Mouse (Mus musculus): Measurements from ENCODE around the gene Pltp.
A peak's percentile ranks its signal among the peaks of the same experiment; 100 is the strongest.

Pltp gene

DNA sequence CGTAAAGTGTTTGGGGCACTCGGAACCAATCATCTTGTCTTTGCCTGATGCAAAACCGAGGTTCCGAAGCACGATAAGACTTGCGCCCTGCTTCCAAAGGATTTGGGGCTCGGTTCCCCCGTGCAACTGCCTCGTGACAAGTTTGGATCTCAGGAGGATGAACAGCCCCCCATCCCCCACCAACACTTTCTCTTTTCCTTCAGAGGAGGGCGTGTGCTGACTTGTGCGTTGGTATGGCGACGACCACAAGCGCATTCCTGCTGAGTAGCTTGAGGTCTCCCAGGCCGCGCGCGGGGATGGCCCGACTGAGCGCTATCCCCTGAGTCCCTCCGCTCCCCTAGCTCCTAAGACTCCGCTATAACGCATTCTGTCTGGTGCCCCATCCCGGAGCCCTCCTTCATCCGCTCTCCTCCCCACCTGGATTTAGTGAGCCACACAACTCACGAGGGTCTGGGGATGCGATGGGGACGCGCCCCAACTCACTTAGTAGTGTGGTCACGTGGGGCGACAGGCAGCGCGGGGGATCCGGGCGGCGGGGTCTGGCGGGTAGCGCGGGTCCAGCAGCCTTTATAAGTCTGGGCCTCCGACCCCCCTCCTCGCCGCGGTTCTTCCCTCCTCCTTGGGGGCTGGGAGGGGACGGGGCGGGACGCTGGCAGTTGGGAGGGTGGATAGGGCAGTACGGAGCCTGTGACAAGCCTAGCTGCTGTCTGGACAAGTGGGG is at the start of gene Pltp:
TSS of gene Pltp (minus strand) at position 611 of the 721 bp plus-strand sequence.
- no peak for DNase-seq (ENCODE audit: low read depth, low spot score)

GRCm38 (mm10) chr2:164906071-164906470 is 48.6 kb upstream of the Pltp start:
- no peak for DNase-seq (ENCODE audit: low read depth, low spot score)

DNA sequence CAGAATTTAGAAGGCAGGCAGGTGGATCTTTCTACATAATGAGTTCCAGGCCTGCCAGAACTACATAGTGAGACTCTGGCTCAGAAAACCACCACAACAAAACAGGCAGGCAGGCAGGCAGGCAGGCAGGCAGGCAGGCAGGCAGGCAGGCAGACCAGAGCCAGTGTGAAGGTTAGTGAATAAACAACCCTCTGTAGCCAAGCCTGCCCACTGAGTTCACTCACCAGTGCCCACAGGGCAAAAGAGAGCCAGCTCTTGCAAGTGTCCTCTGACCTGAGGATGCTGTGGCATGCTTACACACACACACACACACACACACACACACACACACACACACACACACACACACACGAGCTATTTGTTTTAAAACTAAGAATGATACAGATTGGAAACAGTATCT is 46.0 kb upstream of the Pltp start:
- DNase-seq (ENCODE audit: low read depth, low spot score): no peak

GRCm38 (mm10) chr2:164901380-164901779 is 43.9 kb upstream of the Pltp start:
- DNase-seq (ENCODE audit: low read depth, low spot score): no peak

GRCm38 (mm10) chr2:164899723-164900459 is 42.4 kb upstream of the Pltp start:
- no peak for DNase-seq (ENCODE audit: low read depth, low spot score)

GRCm38 (mm10) chr2:164899034-164899433 is 41.5 kb upstream of the Pltp start:
- no peak for DNase-seq (ENCODE audit: low read depth, low spot score)

DNA sequence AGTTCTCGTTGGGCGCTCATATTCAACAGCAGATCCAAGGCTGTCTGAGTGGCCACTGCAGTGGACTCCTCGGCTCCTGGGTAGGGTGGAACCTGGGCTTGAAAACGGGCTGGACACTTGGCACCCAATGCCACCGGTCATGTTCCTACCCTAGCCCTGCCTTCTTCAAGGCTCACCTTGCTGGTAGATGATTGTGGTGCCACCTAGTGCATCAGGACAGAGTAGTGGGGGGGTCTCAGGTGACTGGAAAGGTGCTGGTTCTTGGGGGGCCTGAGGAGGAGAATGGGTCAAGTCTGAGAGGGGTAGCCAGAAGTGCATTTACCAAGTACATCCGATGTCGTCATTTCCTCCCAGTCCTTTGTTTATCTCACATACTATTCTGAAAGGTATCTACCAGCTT is 40.5 kb upstream of the Pltp start:
- DNase-seq (ENCODE audit: low read depth, low spot score): no peak

DNA sequence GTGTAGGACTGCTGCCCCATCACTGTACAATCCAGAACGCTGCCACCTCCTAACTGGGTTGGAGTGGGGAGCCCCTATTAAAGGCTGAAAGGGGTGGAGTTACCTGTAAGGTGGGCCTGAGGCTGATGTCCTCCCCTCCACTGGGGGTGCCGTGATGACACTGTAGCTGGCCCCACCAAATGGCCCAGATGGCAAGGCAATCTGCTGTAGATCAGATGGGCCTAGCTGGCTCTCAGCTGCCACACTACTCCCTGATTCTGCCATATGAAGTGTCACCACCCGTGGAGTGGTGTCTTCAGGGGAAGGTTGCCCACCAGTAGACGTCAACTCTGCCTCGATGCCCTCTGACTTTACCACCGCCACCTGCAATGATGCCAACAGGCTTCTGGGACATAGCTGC is 38.4 kb upstream of the Pltp start:
- DNase-seq (ENCODE audit: low read depth, low spot score): no peak

- no peak for DNase-seq (ENCODE audit: low read depth, low spot score)
Measured at GRCm38 (mm10) chr2:164894644-164895043, 37.1 kb upstream of the Pltp start.

DNA sequence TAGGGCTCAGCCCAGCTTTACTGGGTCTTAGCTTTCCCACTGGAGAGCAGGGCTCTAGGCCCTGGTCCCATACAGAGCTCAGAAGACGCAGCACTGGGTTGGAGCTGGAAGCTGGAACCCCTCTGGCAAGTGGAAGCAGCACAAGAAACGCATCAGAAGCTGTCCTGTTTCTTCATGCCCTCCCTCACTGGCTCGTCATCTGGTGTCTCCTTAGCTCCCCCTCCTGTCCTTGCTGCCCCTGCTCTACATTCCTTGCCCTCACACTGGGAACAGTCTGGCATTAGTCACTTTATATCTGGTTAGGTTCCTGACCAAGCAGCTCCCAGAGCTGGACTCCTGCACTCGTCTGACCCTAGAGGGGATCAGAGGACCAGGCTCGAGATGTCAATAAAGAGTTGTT is 36.5 kb upstream of the Pltp start:
- DNase-seq (ENCODE audit: low read depth, low spot score): no peak

GRCm38 (mm10) chr2:164892696-164893216 is 35.2 kb upstream of the Pltp start:
- DNase-seq (ENCODE audit: low read depth, low spot score): no peak

DNA sequence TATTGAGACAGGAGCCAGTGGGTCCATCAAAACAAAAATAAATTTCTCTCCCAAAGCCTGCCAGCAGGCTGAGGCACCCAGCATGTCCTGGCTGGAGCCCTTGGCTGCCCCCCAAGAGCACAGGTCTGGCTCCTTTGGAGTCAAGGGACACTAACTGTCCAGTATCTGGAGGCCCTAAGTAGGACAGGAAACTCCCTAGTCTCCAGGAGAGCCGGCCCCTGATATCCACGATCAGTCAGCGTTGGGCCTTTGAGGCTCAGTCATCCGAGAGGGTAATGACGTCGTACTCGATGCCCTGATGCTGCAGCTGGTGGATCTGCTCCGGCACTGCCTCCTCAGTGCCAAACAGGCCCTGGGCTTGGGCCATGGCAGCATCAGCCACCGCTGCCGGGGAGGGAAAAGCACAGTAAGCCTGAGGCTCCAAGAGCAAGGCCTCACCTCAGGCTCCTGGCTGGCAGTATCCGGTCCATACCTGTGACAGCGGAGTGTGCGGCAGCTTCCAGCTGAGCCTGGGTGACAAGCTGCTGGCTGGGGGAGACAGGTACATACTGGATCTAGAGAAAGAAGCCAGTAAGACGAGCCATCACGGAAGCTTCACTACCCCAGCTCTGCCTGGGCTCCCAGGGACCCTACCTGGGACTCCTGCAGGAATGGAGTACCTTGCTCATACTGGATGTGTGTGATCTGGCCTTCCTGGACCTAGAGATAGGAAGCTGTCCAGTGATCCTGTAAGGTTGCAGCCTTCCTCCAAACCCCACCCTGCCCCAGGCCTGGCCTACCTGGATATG is 34.6 kb upstream of the Pltp start:
- no peak for DNase-seq (ENCODE audit: low read depth, low spot score)

DNA sequence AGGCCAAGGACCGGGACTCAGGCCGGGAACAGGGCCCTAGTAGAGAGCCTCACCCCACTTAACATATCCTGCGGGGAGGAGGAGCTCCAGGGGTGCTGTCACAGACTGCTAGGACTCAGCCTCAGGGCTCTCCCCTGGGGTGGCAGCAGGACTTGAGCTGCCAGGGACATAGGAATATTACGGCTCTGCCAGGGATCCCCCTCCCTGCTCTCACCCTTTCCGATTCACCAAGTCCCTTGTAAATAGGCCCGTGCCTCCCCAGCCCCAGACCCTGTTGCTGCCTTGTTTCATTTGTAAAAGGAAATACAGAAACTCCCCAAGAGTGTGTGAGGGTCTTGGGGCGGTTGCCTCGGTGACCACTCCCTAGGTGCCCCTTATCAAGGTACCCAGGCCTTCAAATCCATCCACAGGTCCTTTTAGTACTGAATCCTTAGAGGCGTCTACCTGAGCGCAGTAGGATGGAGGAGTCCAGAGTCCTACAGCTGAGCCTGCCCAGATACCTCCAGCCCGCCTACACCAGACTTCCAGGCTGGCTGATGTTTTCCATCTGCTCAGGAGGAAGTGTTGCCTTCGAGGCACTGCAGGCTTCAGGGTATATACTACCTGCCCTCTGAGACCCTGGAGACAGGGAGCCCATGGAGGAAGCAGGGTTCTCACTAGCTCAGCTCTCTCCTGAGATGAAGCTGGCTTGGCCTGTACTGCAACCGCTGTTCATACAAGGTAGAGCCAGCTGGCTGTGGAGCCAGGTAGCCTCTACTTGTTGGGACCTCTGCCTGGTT is 33.7 kb upstream of the Pltp start:
- DNase-seq (ENCODE audit: low read depth, low spot score): no peak

DNA sequence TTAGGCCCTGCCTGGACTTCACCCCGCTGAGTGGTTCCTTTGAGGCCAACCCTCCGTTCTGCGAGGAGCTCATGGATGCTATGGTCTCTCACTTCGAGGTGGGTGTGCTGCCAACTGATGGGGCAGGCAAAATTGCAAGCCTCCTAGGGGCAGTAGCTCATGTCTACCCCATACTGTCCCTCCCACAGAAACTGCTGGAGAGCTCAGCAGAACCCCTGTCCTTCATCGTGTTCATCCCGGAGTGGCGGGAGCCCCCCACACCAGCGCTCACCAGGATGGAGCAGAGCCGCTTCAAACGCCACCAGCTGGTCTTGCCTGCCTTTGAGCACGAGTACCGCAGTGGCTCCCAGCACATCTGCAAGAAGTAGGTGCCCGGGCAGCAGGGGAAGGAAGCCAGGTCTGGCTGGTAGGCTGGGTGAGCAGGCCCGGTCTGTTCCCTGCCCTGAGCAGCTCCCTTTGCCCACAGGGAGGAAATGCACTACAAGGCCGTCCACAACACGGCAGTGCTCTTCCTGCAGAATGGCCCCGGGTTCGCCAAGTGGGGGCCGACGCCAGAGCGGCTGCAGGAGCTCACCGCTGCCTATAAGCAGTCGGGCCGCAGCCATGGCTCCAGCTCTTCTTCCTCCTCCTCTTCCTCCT is 33.0 kb upstream of the Pltp start:
- DNase-seq (ENCODE audit: low read depth, low spot score): no peak

DNA sequence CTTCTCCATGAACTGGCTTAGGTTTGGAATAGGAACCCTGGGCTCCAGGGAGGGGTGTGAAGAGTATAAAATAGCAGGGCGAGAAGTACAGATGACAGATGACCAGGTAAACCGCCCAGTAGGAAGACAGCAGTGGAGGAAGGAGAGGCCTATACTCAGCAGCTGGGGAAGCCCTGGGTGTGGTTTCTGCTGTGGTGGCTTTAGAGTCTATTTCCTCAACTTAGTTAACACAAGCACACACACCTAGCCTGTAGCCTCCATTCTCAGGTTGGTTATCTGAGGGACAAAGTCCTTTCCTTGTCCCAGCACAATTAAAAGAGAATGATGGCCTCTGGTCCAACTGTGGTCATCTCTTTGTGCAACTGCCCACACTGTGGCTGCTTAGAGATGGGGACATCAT is 32.4 kb upstream of the Pltp start:
- DNase-seq (ENCODE audit: low read depth, low spot score): no peak

DNA sequence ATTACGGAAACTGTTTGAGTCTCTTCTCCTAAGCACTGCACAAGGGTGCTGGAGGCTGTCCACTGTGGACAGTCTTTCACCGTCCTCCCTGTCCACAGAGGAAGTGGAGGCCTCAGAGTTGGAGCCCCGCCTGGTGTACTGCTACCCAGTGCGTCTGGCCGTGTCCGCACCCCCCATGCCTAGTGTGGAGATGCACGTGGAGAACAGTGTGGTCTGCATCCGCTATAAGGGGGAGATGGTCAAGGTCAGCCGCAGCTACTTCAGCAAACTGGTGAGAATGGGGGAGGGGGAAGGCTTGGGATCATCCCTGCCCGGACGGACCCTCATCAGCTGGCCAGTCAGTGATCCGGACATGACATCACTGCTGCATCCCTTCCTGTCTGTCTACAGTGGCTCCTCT is 31.5 kb upstream of the Pltp start:
- DNase-seq (ENCODE audit: low read depth, low spot score): no peak

GRCm38 (mm10) chr2:164886617-164887016 is 29.1 kb upstream of the Pltp start:
- no peak for DNase-seq (ENCODE audit: low read depth, low spot score)

- no peak for DNase-seq (ENCODE audit: low read depth, low spot score)
Measured at GRCm38 (mm10) chr2:164885788-164886187, 28.3 kb upstream of the Pltp start.

GRCm38 (mm10) chr2:164882619-164883018 is 25.1 kb upstream of the Pltp start:
- no peak for DNase-seq (ENCODE audit: low read depth, low spot score)

DNA sequence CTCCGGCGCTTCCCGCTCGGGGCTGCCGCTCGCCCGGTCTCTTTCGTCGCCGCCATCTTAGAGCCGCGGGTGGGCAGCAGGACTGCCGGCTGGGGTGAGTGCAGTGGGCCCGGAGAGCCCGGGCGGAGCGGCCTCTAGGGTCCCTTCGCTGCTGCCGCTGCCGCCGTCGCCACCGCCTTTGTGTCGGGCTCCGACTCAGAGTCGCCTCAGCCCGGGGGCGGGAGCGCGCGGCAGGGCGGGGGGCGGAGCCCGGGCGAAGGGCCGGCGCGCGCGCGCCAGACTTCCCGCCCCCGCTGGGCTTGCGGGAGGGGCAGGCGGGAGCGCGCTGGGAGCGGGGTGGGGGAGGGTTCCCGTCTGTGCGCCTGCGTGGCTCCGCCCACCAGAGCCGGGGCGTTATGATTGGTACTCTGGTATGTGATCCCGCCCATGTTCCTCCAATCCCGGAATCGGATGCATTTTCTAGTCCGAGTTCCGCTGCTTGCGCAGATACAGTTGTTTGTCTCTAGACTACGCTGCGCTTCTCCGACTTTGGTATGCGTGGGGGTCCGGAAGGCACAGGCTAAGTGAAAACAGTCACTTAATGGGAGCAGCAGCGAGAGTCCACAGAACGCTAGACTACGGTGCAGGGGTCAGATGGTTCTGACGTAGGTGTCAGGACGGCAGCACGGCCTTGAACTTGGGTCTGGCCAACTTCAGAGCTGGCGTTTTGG is 22.2 kb upstream of the Pltp start:
- peak; percentile 95 for DNase-seq (ENCODE audit: low read depth, low spot score)

Data from telencephalon, adult 2 months (tissue).